Mouse (Mus musculus) MEL (cell line): ENCODE data around the gene Cmpk1. TPM values are rescaled to one million over a fixed set of nuclear protein-coding genes. Genes with fewer than 3 reads are reported as not detected.

Source experiments
- DNase-seq: peaks from one replicate; pipeline ENCODE4 v3.0.0; 2011; ENCODE audit warnings: low read depth, low spot score
- H3K27ac ChIP-seq: 2 replicates; pipeline ENCODE4 v1.5.1; 2012; ENCODE audit warnings: low read depth, mild to moderate bottlenecking, control low read depth, low read length, moderate library complexity; ENCODE audit not compliant: control insufficient read depth
- H3K27me3 ChIP-seq, 2 experiments: fragments of 150-350 bp in 1 of 2; sonication (generic) in 1 of 2; 2 replicates each; pipeline ENCODE4 v1.6.1; 2012; ENCODE audit warnings: low read length in 2 of 2, mild to moderate bottlenecking in 2 of 2, improper control_type of control experiment in 1 of 2, moderate library complexity in 1 of 2; ENCODE audit not compliant: insufficient read depth in 2 of 2, control insufficient read depth in 1 of 2
- H3K36me3 ChIP-seq, 2 experiments: 2 replicates each; pipeline ENCODE4 v1.6.1; 2012 to 2014; ENCODE audit warnings: low read length in 2 of 2, improper control_type of control experiment in 1 of 2, inconsistent platforms in 1 of 2, mild to moderate bottlenecking in 1 of 2; ENCODE audit not compliant: insufficient read depth in 2 of 2, control insufficient read depth in 1 of 2
- H3K4me1 ChIP-seq, 2 experiments: fragments of 150-350 bp in 1 of 2; sonication (generic) in 1 of 2; 2 replicates each; pipeline ENCODE4 v1.6.1; 2012; ENCODE audit warnings: low read length in 2 of 2, improper control_type of control experiment in 1 of 2, mild to moderate bottlenecking in 1 of 2; ENCODE audit not compliant: insufficient read depth in 2 of 2, control insufficient read depth in 1 of 2
- H3K4me3 ChIP-seq, 2 experiments: fragments of 150-350 bp in 1 of 2; sonication (generic) in 1 of 2; 2 replicates each; pipeline ENCODE4 v1.5.1; 2012; ENCODE audit warnings: low read depth in 2 of 2, low read length in 2 of 2, mild to moderate bottlenecking in 2 of 2, moderate library complexity in 2 of 2, control low read depth in 1 of 2, improper control_type of control experiment in 1 of 2; ENCODE audit not compliant: control insufficient read depth in 1 of 2, insufficient read depth in 1 of 2
- H3K79me2 ChIP-seq: 2 replicates; pipeline ENCODE4 v1.6.1; 2012; ENCODE audit warnings: mild to moderate bottlenecking, low read length, moderate library complexity; ENCODE audit not compliant: control insufficient read depth, poor library complexity, insufficient read depth
- H3K9ac ChIP-seq: 2 replicates; pipeline ENCODE4 v1.6.1; 2012; ENCODE audit warnings: low read depth, mild to moderate bottlenecking, control low read depth, low read length, moderate library complexity; ENCODE audit not compliant: control insufficient read depth, poor library complexity, severe bottlenecking
- H3K9me3 ChIP-seq: fragments of 150-350 bp; sonication (generic); replicated peaks from 2 replicates; pipeline ENCODE4 v1.6.1; 2012; ENCODE audit warnings: mild to moderate bottlenecking, low read length, improper control_type of control experiment, moderate library complexity; ENCODE audit not compliant: insufficient read depth
- CHD1 ChIP-seq: IDR thresholded peaks from 2 replicates; pipeline ENCODE4 v1.6.1; 2012; ENCODE audit warnings: low read depth, mild to moderate bottlenecking, inconsistent platforms, low read length, improper control_type of control experiment
- ELF1 ChIP-seq: IDR thresholded peaks from 2 replicates; pipeline ENCODE4 v1.6.1; 2014; ENCODE audit warnings: low read depth, mild to moderate bottlenecking, inconsistent platforms, low read length, improper control_type of control experiment, moderate library complexity
- ETS1 ChIP-seq: IDR thresholded peaks from 2 replicates; pipeline ENCODE4 v1.6.1; 2012; ENCODE audit warnings: low read depth, mild to moderate bottlenecking, inconsistent platforms, low read length, improper control_type of control experiment, moderate library complexity
- GATA1 ChIP-seq: IDR thresholded peaks from 2 replicates; pipeline ENCODE4 v1.6.1; 2011; ENCODE audit warnings: low read depth, low read length, improper control_type of control experiment
- HCFC1 ChIP-seq: IDR thresholded peaks from 2 replicates; pipeline ENCODE4 v1.6.1; 2012; ENCODE audit warnings: low read depth, mild to moderate bottlenecking, inconsistent platforms, low read length, improper control_type of control experiment, moderate library complexity
- JUND ChIP-seq: IDR thresholded peaks from 2 replicates; pipeline ENCODE4 v1.6.1; 2011; ENCODE audit warnings: low read depth, mild to moderate bottlenecking, improper control_type of control experiment, low read length
- KAT2A ChIP-seq: conservative IDR thresholded peaks from 2 replicates; pipeline ENCODE4 v1.6.1; 2012; ENCODE audit warnings: low read depth, low read length, improper control_type of control experiment, inconsistent platforms
- MAFK ChIP-seq: IDR thresholded peaks from 2 replicates; pipeline ENCODE4 v1.6.1; 2011; ENCODE audit warnings: low read depth, mild to moderate bottlenecking, low read length, improper control_type of control experiment, borderline replicate concordance
- MAX ChIP-seq: IDR thresholded peaks from 2 replicates; pipeline ENCODE4 v1.6.1; 2011; ENCODE audit warnings: low read length, improper control_type of control experiment
- MAZ ChIP-seq: IDR thresholded peaks from 2 replicates; pipeline ENCODE4 v1.6.1; 2012; ENCODE audit warnings: low read depth, mild to moderate bottlenecking, inconsistent platforms, low read length, improper control_type of control experiment
- MXI1 ChIP-seq: IDR thresholded peaks from 2 replicates; pipeline ENCODE4 v1.6.1; 2011; ENCODE audit warnings: mild to moderate bottlenecking, low read depth, low read length, improper control_type of control experiment
- MYC ChIP-seq: IDR thresholded peaks from 2 replicates; pipeline ENCODE4 v1.6.1; 2011; ENCODE audit warnings: low read depth, mild to moderate bottlenecking, low read length, improper control_type of control experiment, moderate library complexity
- NRF1 ChIP-seq: IDR thresholded peaks from 2 replicates; pipeline ENCODE4 v1.6.1; 2014; ENCODE audit warnings: low read depth, mild to moderate bottlenecking, inconsistent platforms, low read length, improper control_type of control experiment, moderate library complexity; ENCODE audit not compliant: poor library complexity, insufficient read depth, severe bottlenecking
- POLR2AphosphoS2 ChIP-seq: IDR thresholded peaks from 2 replicates; pipeline ENCODE4 v1.6.1; 2011; ENCODE audit warnings: low read length, improper control_type of control experiment
- POLR2AphosphoS5 ChIP-seq: IDR thresholded peaks from 2 replicates; pipeline ENCODE4 v1.6.1; 2012; ENCODE audit warnings: low read depth, borderline replicate concordance, mild to moderate bottlenecking, inconsistent platforms, low read length, moderate library complexity, mixed read lengths
- RCOR1 ChIP-seq: IDR thresholded peaks from 2 replicates; pipeline ENCODE4 v1.6.1; 2012; ENCODE audit warnings: low read depth, mild to moderate bottlenecking, inconsistent platforms, low read length, improper control_type of control experiment
- SMC3 ChIP-seq: IDR thresholded peaks from 2 replicates; pipeline ENCODE4 v1.6.1; 2011; ENCODE audit warnings: low read depth, low read length, improper control_type of control experiment
- TAL1 ChIP-seq: IDR thresholded peaks from 2 replicates; pipeline ENCODE4 v1.6.1; 2012; ENCODE audit warnings: mild to moderate bottlenecking, inconsistent platforms, low read length, moderate library complexity, mixed read lengths
- TBP ChIP-seq: IDR thresholded peaks from 2 replicates; pipeline ENCODE4 v1.8.0; 2011; ENCODE audit warnings: low read depth, low read length, improper control_type of control experiment
- UBTF ChIP-seq: IDR thresholded peaks from 2 replicates; pipeline ENCODE4 v1.6.1; 2012; ENCODE audit warnings: low read depth, mild to moderate bottlenecking, inconsistent platforms, low read length, improper control_type of control experiment, moderate library complexity, borderline replicate concordance; ENCODE audit not compliant: insufficient read depth
- USF1 ChIP-seq: IDR thresholded peaks from 2 replicates; pipeline ENCODE4 v1.6.1; 2014; ENCODE audit warnings: low read depth, mild to moderate bottlenecking, inconsistent platforms, low read length, improper control_type of control experiment, moderate library complexity
- USF2 ChIP-seq, 2 experiments: IDR thresholded peaks; 2 replicates each; pipeline ENCODE4 v1.6.1; 2011 to 2012; ENCODE audit warnings: improper control_type of control experiment in 2 of 2, low read length in 2 of 2, borderline replicate concordance in 1 of 2, inconsistent platforms in 1 of 2, low read depth in 1 of 2, mild to moderate bottlenecking in 1 of 2; ENCODE audit not compliant: insufficient read depth in 1 of 2
- ZKSCAN1 ChIP-seq: IDR thresholded peaks from 2 replicates; pipeline ENCODE4 v1.6.1; 2012; ENCODE audit warnings: low read depth, mild to moderate bottlenecking, inconsistent platforms, low read length, improper control_type of control experiment, moderate library complexity
- ZNF384 ChIP-seq: IDR thresholded peaks from 2 replicates; pipeline ENCODE4 v1.6.1; 2012; ENCODE audit warnings: low read depth, mild to moderate bottlenecking, inconsistent platforms, low read length, improper control_type of control experiment
- polyA plus RNA-seq, 2 experiments: library from polyadenylated mRNA; stranded (reverse) in 1 of 2; unstranded in 1 of 2; fragments of >175 nt in 1 of 2; fragments of >200 nt in 1 of 2; gene quantifications; 2 replicates each; pipeline versions ENCODE4 v1.2.1 to v1.2.4; 2012; ENCODE audit warnings: low replicate concordance in 2 of 2, low read depth in 1 of 2; ENCODE audit not compliant: insufficient read length in 2 of 2, insufficient read depth in 1 of 2, missing spikeins in 1 of 2
- total RNA-seq: library from RNA; depleted of rRNA; stranded (reverse); fragments of 300-350 nt; gene quantifications from 2 replicates; pipeline ENCODE4 v1.2.3, GENCODE M21; 2012

The Cmpk1 gene
- total and polyA plus RNA-seq, 3 experiments: 33.4 to 33.7 TPM; not detected in 1

- Histone ChIP-seq H3K4me3 (no peak overlapping the region), H3K9me3 (no peaks in the 10 kb centered on the region), H3K27ac (no peak overlapping the region), H3K27me3 (no peaks in the 10 kb centered on the region), H3K9ac (no peak overlapping the region), H3K4me1 (peaks cover 0 to 3% of the 10 kb centered on the region in 2 experiments; a peak in 1 of 4 replicates), H3K79me2 (no peaks in the 10 kb centered on the region), H3K36me3 (peaks cover 0 to 3% of the 10 kb centered on the region in 2 experiments; a peak in 3 of 4 replicates)
- peak; percentile 25 for DNase-seq
- TF ChIP-seq GATA1: no peak
- TF ChIP-seq USF2 (IDR thresholded peaks at IDR 0.05; ENCODE audit: borderline replicate concordance in 1 of 2, insufficient read depth in 1 of 2, low read depth in 1 of 2, low read length in 2 of 2): no peak
Observed at GRCm38 (mm10) chr4:115035043-115035442, 48.0 kb upstream of the Cmpk1 start.

- no peaks in the 10 kb centered on the region for H3K27me3 ChIP-seq
- no peak for TF ChIP-seq USF1
- TF ChIP-seq POLR2AphosphoS2: no peak
- no peak for TF ChIP-seq HCFC1
- no peak for TF ChIP-seq MYC
- no peak for TF ChIP-seq TBP
- TF ChIP-seq ZNF384: no peak
- TF ChIP-seq, all 39 proteins: peak for 0
- Histone ChIP-seq H3K4me1 (no peaks in the 10 kb centered on the region), H3K27ac (no peak overlapping the region), H3K4me3 (no peak overlapping the region), H3K9ac (no peak overlapping the region), H3K36me3 (peaks cover 0 to 22% of the 10 kb centered on the region in 2 experiments; a peak in 2 of 4 replicates), H3K9me3 (no peaks in the 10 kb centered on the region), H3K79me2 (no peaks in the 10 kb centered on the region)
- no peak for DNase-seq
Observed at GRCm38 (mm10) chr4:115019997-115020396, 33.0 kb upstream of the Cmpk1 start.

- Histone ChIP-seq H3K27me3 (no peaks in the 10 kb centered on the region), H3K36me3 (peaks cover 0 to 34% of the 10 kb centered on the region in 2 experiments; a peak in 2 of 4 replicates)
Observed at GRCm38 (mm10) chr4:115014276-115014675, 27.2 kb upstream of the Cmpk1 start.

More at GRCm38 (mm10) chr4:115014276-115014675, 27.2 kb upstream of the Cmpk1 start:
- H3K4me1 ChIP-seq: no peaks in the 10 kb centered on the region
- H3K9me3 ChIP-seq: no peaks in the 10 kb centered on the region
- H3K79me2 ChIP-seq: no peaks in the 10 kb centered on the region
- no peak overlapping the region for H3K27ac ChIP-seq
- TF ChIP-seq KAT2A: no peak
- no peak for TF ChIP-seq NRF1
- TF ChIP-seq MAX: no peak
- no peak for TF ChIP-seq MAFK
- no peak for TF ChIP-seq UBTF
- TF ChIP-seq ZNF384: no peak
- no peak for TF ChIP-seq POLR2AphosphoS5
- no peak for TF ChIP-seq MXI1
- TF ChIP-seq MAZ: no peak
- TF ChIP-seq TAL1: no peak
- no peak for TF ChIP-seq CHD1
- TF ChIP-seq ZKSCAN1: no peak
- no peak for TF ChIP-seq ELF1
- no peak for TF ChIP-seq MYC
- TF ChIP-seq TBP: no peak
- TF ChIP-seq RCOR1: no peak
- TF ChIP-seq SMC3: no peak
- no peak for TF ChIP-seq JUND
- TF ChIP-seq ETS1: no peak
- TF ChIP-seq, all 39 proteins: peak for 0
- Histone ChIP-seq H3K9ac (no peak overlapping the region), H3K4me3 (no peak overlapping the region)
- DNase-seq: no peak
